Mouse (Mus musculus): ENCODE measurements at regions not wholly inside any gene's neighbourhood (a gene's known extent, or its start where the extent isn't known, plus 50 kb on each side); places are given as distances from the start of the nearest gene placed in this dataset.

- TF ChIP-seq CTCF (IDR thresholded peaks at IDR 0.05; ENCODE audit: borderline replicate concordance, insufficient read depth, low read length) (no peak), POLR2A (IDR thresholded peaks at IDR 0.05; ENCODE audit: low read depth, low read length) (no peak)
Observed at GRCm38 (mm10) chr1:163616596-163616995, 108.4 kb downstream of the Mettl11b start.
